In genomic region chr13:92222763-92223162, GRCm38 (mm10) we compare ENCODE assay signal across 23 mouse cellular contexts.
DNase-seq lines count a peak whose midpoint lies in the region; ATAC-seq lines count a peak whose summit lies in the region.
"Had no signal": no experiment of that assay in that cellular context is flagged by ENCODE, and none has a peak within 500 bp of the region (broad histone marks: within the 10 kb centered on the region; RNA-seq: fewer than 3 reads in every experiment).

No protein-coding gene starts in this region.

- H3K4me3 ChIP-seq in intestine, embryonic 15.5 days (replicated peaks): no peak overlapping the region
- no peak overlapping the region for H3K4me3 ChIP-seq in intestine, embryonic 16.5 days (ENCODE audit: low read length)
- no peak overlapping the region for H3K4me3 ChIP-seq in heart, embryonic 10.5 days
- H3K4me3 ChIP-seq: embryonic facial prominence, embryonic 10.5 days; embryonic facial prominence, embryonic 12.5 days; forebrain, embryonic 13.5 days; forebrain, embryonic 15.5 days had no signal

- no peaks in the 10 kb centered on the region for H3K4me1 ChIP-seq in intestine, embryonic 15.5 days (replicated peaks)
- H3K4me1 ChIP-seq in intestine, embryonic 16.5 days (ENCODE audit: control insufficient read depth, insufficient read depth, low read length): no peaks in the 10 kb centered on the region; the same call in 1 of the 2 replicates
- peaks cover 17% of the 10 kb centered on the region for H3K4me1 ChIP-seq in heart, embryonic 10.5 days
- H3K4me1 ChIP-seq: embryonic facial prominence, embryonic 10.5 days; embryonic facial prominence, embryonic 12.5 days; forebrain, embryonic 13.5 days; forebrain, embryonic 15.5 days had no signal

- H3K36me3 ChIP-seq in intestine, embryonic 15.5 days: no peaks in the 10 kb centered on the region; the same call in 1 of the 2 replicates
- H3K36me3 ChIP-seq in intestine, embryonic 16.5 days (ENCODE audit: control insufficient read depth, insufficient read depth, low read length): no peaks in the 10 kb centered on the region; the same call in 1 of the 2 replicates
- H3K36me3 ChIP-seq in heart, embryonic 10.5 days: peaks cover 3% of the 10 kb centered on the region; the same call in 1 of the 2 replicates
- H3K36me3 ChIP-seq: forebrain, embryonic 15.5 days had no signal

- peak; percentile 75 for ATAC-seq in intestine, embryonic 15.5 days
- peak; percentile 76 for ATAC-seq in intestine, embryonic 16.5 days
- no peak for ATAC-seq in inflammation-experienced regulatory T-cells, adult 6 months
- ATAC-seq: activated CD4-positive, CD25-positive, alpha-beta regulatory T cell, adult 4 months; CD4-positive, CD25-positive, alpha-beta regulatory T cell, adult 4 months; forebrain, embryonic 13.5 days; forebrain, embryonic 15.5 days; forebrain, postnatal 0 days had no signal

- no peaks in the 10 kb centered on the region for H3K27me3 ChIP-seq in intestine, embryonic 15.5 days (replicated peaks)
- no peaks in the 10 kb centered on the region for H3K27me3 ChIP-seq in intestine, embryonic 16.5 days (replicated peaks; ENCODE audit: control insufficient read depth, insufficient read depth, low read length)
- H3K27me3 ChIP-seq in heart, embryonic 10.5 days (ENCODE audit: insufficient read depth, poor library complexity, severe bottlenecking): no peaks in the 10 kb centered on the region
- H3K27me3 ChIP-seq: CH12.LX; embryonic facial prominence, embryonic 12.5 days; forebrain, embryonic 13.5 days; forebrain, embryonic 15.5 days; Patski had no signal

- no peaks in the 10 kb centered on the region for H3K9me3 ChIP-seq in intestine, embryonic 15.5 days
- H3K9me3 ChIP-seq in intestine, embryonic 16.5 days (ENCODE audit: control insufficient read depth, low read length): no peaks in the 10 kb centered on the region
- H3K9me3 ChIP-seq in heart, embryonic 10.5 days: no peaks in the 10 kb centered on the region
- H3K9me3 ChIP-seq: embryonic facial prominence, embryonic 10.5 days; embryonic facial prominence, embryonic 12.5 days; forebrain, embryonic 13.5 days; forebrain, embryonic 15.5 days; G1E had no signal

- peak overlapping the region; percentile 33; the same call in 1 of the 2 replicates for H3K27ac ChIP-seq in intestine, embryonic 15.5 days
- peak overlapping the region; percentile 55; the same call in 1 of the 2 replicates for H3K27ac ChIP-seq in intestine, embryonic 16.5 days (ENCODE audit: low read length)
- no peak overlapping the region for H3K27ac ChIP-seq in heart, embryonic 10.5 days
- H3K27ac ChIP-seq: embryonic facial prominence, embryonic 10.5 days; embryonic facial prominence, embryonic 12.5 days; forebrain, embryonic 13.5 days; forebrain, embryonic 15.5 days had no signal

- peak; percentile 9 for DNase-seq in yolk sac, embryonic 10.5 days (ENCODE audit: low spot score)
- DNase-seq in heart, embryonic 10.5 days (ENCODE audit: low spot score): no peak
- DNase-seq: adrenal gland, adult 8-10 months; adrenal gland, postnatal 14 days; adrenal gland, postnatal 36 days; cerebellum, adult 11-12 months; cerebellum, adult 2 months; cerebellum, adult 9-10 months; cerebellum, postnatal 10 days; cerebellum, postnatal 25 days; forebrain, postnatal 0 days had no signal

- 86% methylated on average over 5 of the region's 5 CpGs for WGBS in intestine, embryonic 15.5 days
- WGBS in intestine, embryonic 16.5 days: 86% methylated on average over 5 of the region's 5 CpGs
- 89% methylated on average over 5 of the region's 5 CpGs for WGBS in heart, embryonic 10.5 days

- no peak overlapping the region for H3K4me2 ChIP-seq in intestine, embryonic 15.5 days (replicated peaks)
- no peak overlapping the region for H3K4me2 ChIP-seq in intestine, embryonic 16.5 days (ENCODE audit: low read depth, low read length)
- H3K4me2 ChIP-seq: embryonic facial prominence, embryonic 12.5 days; forebrain, embryonic 13.5 days; forebrain, embryonic 15.5 days had no signal

- no peak overlapping the region for H3K9ac ChIP-seq in intestine, embryonic 15.5 days
- H3K9ac ChIP-seq in intestine, embryonic 16.5 days (ENCODE audit: low read depth, low read length): no peak overlapping the region
- H3K9ac ChIP-seq: embryonic facial prominence, embryonic 12.5 days; forebrain, embryonic 13.5 days; forebrain, embryonic 15.5 days; forebrain, postnatal 0 days had no signal
